Mouse (Mus musculus) stomach, postnatal 0 days (tissue): ENCODE measurements at regions not wholly inside any gene's neighbourhood (a gene's known extent, or its start where the extent isn't known, plus 50 kb on each side); places are given as distances from the start of the nearest gene placed in this dataset.

ENCODE experiments used
- ATAC-seq: fragments of 200-750 bp; cut with Nextera tagmentation; 2 replicates; pipeline ENCODE4 v1.8.0; 2017; ENCODE audit not compliant: low FRiP score, low TSS enrichment
- DNase-seq: peaks from one replicate; pipeline ENCODE4 v3.0.0-alpha.2; 2016; ENCODE audit warnings: low spot score
- H3K27ac ChIP-seq: fragments of 300-500 bp; sonication (generic); replicated peaks from 2 replicates; pipeline ENCODE4 v1.5.1; 2014; ENCODE audit warnings: mild to moderate bottlenecking, control low read depth
- H3K27me3 ChIP-seq: fragments of 300-500 bp; sonication (generic); 2 replicates; pipeline ENCODE4 v1.6.1; 2014; ENCODE audit warnings: low read length; ENCODE audit not compliant: control insufficient read depth, insufficient read depth
- H3K36me3 ChIP-seq: fragments of 300-500 bp; sonication (generic); 2 replicates; pipeline ENCODE4 v1.6.1; 2014; ENCODE audit warnings: low read length, mixed read lengths; ENCODE audit not compliant: control insufficient read depth, insufficient read depth
- H3K4me1 ChIP-seq: fragments of 300-500 bp; sonication (generic); replicated peaks from 2 replicates; pipeline ENCODE4 v1.6.1; 2014; ENCODE audit warnings: antibody characterized with exemption; ENCODE audit not compliant: control insufficient read depth, insufficient read depth
- H3K4me2 ChIP-seq: fragments of 300-500 bp; sonication (generic); replicated peaks from 2 replicates; pipeline ENCODE4 v1.6.1; 2014; ENCODE audit warnings: low read depth, mild to moderate bottlenecking, control low read depth, moderate library complexity
- H3K4me3 ChIP-seq: fragments of 300-500 bp; sonication (generic); 2 replicates; pipeline ENCODE4 v1.5.1; 2014; ENCODE audit warnings: low read depth, low read length, control low read depth
- H3K9ac ChIP-seq: fragments of 300-500 bp; sonication (generic); 2 replicates; pipeline ENCODE4 v1.6.1; 2014; ENCODE audit warnings: mild to moderate bottlenecking, low read length, control low read depth, mixed read lengths
- H3K9me3 ChIP-seq: fragments of 300-500 bp; sonication (generic); 2 replicates; pipeline ENCODE4 v1.6.1; 2016; ENCODE audit warnings: low read length; ENCODE audit not compliant: control insufficient read depth
- CTCF ChIP-seq: IDR thresholded peaks from 2 replicates; pipeline ENCODE4 v1.5.1; 2016; ENCODE audit warnings: antibody characterized with exemption, low read depth, mild to moderate bottlenecking, moderate library complexity
- EP300 ChIP-seq: optimal IDR thresholded peaks from 2 replicates; pipeline ENCODE3; 2016; ENCODE audit warnings: antibody characterized with exemption
- WGBS: fragments of 180-500 bp; shearing (Covaris S2); extraction: QIAGEN DNeasy Blood & Tissue Kit; methylation state at CpG from one replicate; pipeline ENCODE4 v1.1.7; 2014; 5-methylcytosine and 5-hydroxymethylcytosine counted together

DNA sequence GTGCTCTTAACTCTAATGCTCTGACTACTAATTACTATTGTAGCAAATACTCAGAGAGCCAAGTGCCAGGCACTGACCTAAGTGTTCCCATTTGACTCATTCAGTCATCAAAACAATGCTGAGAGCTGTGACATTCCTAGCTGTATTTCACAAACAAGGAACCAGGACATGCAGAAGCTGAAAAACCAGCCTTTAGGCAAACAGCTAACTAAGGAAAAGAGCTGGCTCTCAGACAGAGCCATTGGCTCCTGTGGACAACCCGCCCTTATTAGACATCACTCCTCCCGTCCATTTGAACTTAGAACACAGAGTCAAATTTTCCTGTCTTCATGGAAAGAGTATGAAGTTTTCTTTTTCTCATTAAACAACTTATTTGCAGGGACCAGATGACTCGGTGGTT, 88.5 kb upstream of the Zfp648 start:
- peak; percentile 57 for DNase-seq
- ATAC-seq = peak; percentile 88
- TF ChIP-seq CTCF (no peak), EP300 (no peak)
- Histone ChIP-seq H3K4me2 (no peak overlapping the region), H3K9me3 (no peaks in the 10 kb centered on the region), H3K27ac (peak overlapping the region; percentile 86), H3K4me1 (peaks cover 7% of the 10 kb centered on the region; the same call in 1 of the 2 replicates), H3K36me3 (no peaks in the 10 kb centered on the region), H3K9ac (no peak overlapping the region), H3K4me3 (no peak overlapping the region), H3K27me3 (no peaks in the 10 kb centered on the region)
- WGBS = 37% methylated on average over 3 of the region's 3 CpGs

- Histone ChIP-seq H3K27me3 (no peaks in the 10 kb centered on the region), H3K27ac (peak overlapping the region; percentile 86), H3K9ac (no peak overlapping the region), H3K4me3 (no peak overlapping the region), H3K36me3 (no peaks in the 10 kb centered on the region), H3K4me1 (peaks cover 10% of the 10 kb centered on the region), H3K9me3 (no peaks in the 10 kb centered on the region), H3K4me2 (no peak overlapping the region)
- WGBS = 73% methylated on average over 12 of the region's 12 CpGs
- TF ChIP-seq EP300 = no peak
- TF ChIP-seq CTCF = no peak
- peak; percentile 41; the same call in 1 of the 2 replicates for ATAC-seq
- no peak for DNase-seq
Observed at GRCm38 (mm10) chr1:154113291-154114050, 87.5 kb upstream of the Zfp648 start.

- H3K9ac ChIP-seq = no peak overlapping the region
- H3K27ac ChIP-seq = peak overlapping the region; percentile 96
- H3K4me3 ChIP-seq = no peak overlapping the region
- ATAC-seq (no peak), DNase-seq (peak; percentile 30)
- TF ChIP-seq CTCF (peak; percentile 29; the same call in 1 of the 2 replicates), EP300 (no peak)
- no peak overlapping the region for H3K4me2 ChIP-seq
- WGBS = 53% methylated on average over 7 of the region's 7 CpGs
- H3K27me3 ChIP-seq = no peaks in the 10 kb centered on the region
- peaks cover 10% of the 10 kb centered on the region for H3K4me1 ChIP-seq
- no peaks in the 10 kb centered on the region for H3K36me3 ChIP-seq
- no peaks in the 10 kb centered on the region for H3K9me3 ChIP-seq
Observed at GRCm38 (mm10) chr1:154116188-154116710, 84.7 kb upstream of the Zfp648 start.

- no peak overlapping the region; the same call in 1 of the 2 replicates for H3K4me3 ChIP-seq
- TF ChIP-seq CTCF (peak; percentile 21; the same call in 1 of the 2 replicates), EP300 (no peak)
- 14% methylated on average over 11 of the region's 11 CpGs for WGBS
- H3K27ac ChIP-seq = peak overlapping the region; percentile 96
- H3K9me3 ChIP-seq = no peaks in the 10 kb centered on the region
- H3K27me3 ChIP-seq = no peaks in the 10 kb centered on the region
- H3K4me2 ChIP-seq = peak overlapping the region; percentile 40
- H3K9ac ChIP-seq = peak overlapping the region; percentile 48; the same call in 1 of the 2 replicates
- H3K4me1 ChIP-seq = peaks cover 10% of the 10 kb centered on the region
- DNase-seq (peak; percentile 54), ATAC-seq (peak; percentile 2; the same call in 1 of the 2 replicates)
- H3K36me3 ChIP-seq = no peaks in the 10 kb centered on the region
Observed at GRCm38 (mm10) chr1:154117346-154117687, 83.7 kb upstream of the Zfp648 start.

GRCm38 (mm10) chr1:154117688-154118373, 83.2 kb upstream of the Zfp648 start:
- 22% methylated on average over 20 of the region's 20 CpGs for WGBS
- Histone ChIP-seq H3K36me3 (no peaks in the 10 kb centered on the region), H3K27ac (peak overlapping the region; percentile 96), H3K4me3 (no peak overlapping the region; the same call in 1 of the 2 replicates), H3K9ac (peak overlapping the region; percentile 48; the same call in 1 of the 2 replicates), H3K4me1 (peaks cover 10% of the 10 kb centered on the region), H3K4me2 (peak overlapping the region; percentile 40; the same call in 1 of the 2 replicates), H3K27me3 (no peaks in the 10 kb centered on the region), H3K9me3 (no peaks in the 10 kb centered on the region)
- ATAC-seq (peak; percentile 80), DNase-seq (peak; percentile 72)
- TF ChIP-seq EP300 (no peak), CTCF (peak; percentile 73)
